Mouse (Mus musculus) MEL (cell line): ENCODE measurements around the gene Zswim5. TPM values are rescaled to one million over a fixed set of nuclear protein-coding genes. Genes with fewer than 3 reads are reported as not detected.

Source experiments
- DNase-seq: peaks from one replicate; pipeline ENCODE4 v3.0.0; 2011; ENCODE audit warnings: low read depth, low spot score
- H3K27ac ChIP-seq: 2 replicates; pipeline ENCODE4 v1.5.1; 2012; ENCODE audit warnings: low read depth, mild to moderate bottlenecking, control low read depth, low read length, moderate library complexity; ENCODE audit not compliant: control insufficient read depth
- H3K27me3 ChIP-seq, 2 experiments: fragments of 150-350 bp in 1 of 2; sonication (generic) in 1 of 2; 2 replicates each; pipeline ENCODE4 v1.6.1; 2012; ENCODE audit warnings: low read length in 2 of 2, mild to moderate bottlenecking in 2 of 2, improper control_type of control experiment in 1 of 2, moderate library complexity in 1 of 2; ENCODE audit not compliant: insufficient read depth in 2 of 2, control insufficient read depth in 1 of 2
- H3K36me3 ChIP-seq, 2 experiments: 2 replicates each; pipeline ENCODE4 v1.6.1; 2012 to 2014; ENCODE audit warnings: low read length in 2 of 2, improper control_type of control experiment in 1 of 2, inconsistent platforms in 1 of 2, mild to moderate bottlenecking in 1 of 2; ENCODE audit not compliant: insufficient read depth in 2 of 2, control insufficient read depth in 1 of 2
- H3K4me1 ChIP-seq, 2 experiments: fragments of 150-350 bp in 1 of 2; sonication (generic) in 1 of 2; 2 replicates each; pipeline ENCODE4 v1.6.1; 2012; ENCODE audit warnings: low read length in 2 of 2, improper control_type of control experiment in 1 of 2, mild to moderate bottlenecking in 1 of 2; ENCODE audit not compliant: insufficient read depth in 2 of 2, control insufficient read depth in 1 of 2
- H3K4me3 ChIP-seq, 2 experiments: fragments of 150-350 bp in 1 of 2; sonication (generic) in 1 of 2; 2 replicates each; pipeline ENCODE4 v1.5.1; 2012; ENCODE audit warnings: low read depth in 2 of 2, low read length in 2 of 2, mild to moderate bottlenecking in 2 of 2, moderate library complexity in 2 of 2, control low read depth in 1 of 2, improper control_type of control experiment in 1 of 2; ENCODE audit not compliant: control insufficient read depth in 1 of 2, insufficient read depth in 1 of 2
- H3K79me2 ChIP-seq: 2 replicates; pipeline ENCODE4 v1.6.1; 2012; ENCODE audit warnings: mild to moderate bottlenecking, low read length, moderate library complexity; ENCODE audit not compliant: control insufficient read depth, poor library complexity, insufficient read depth
- H3K9ac ChIP-seq: 2 replicates; pipeline ENCODE4 v1.6.1; 2012; ENCODE audit warnings: low read depth, mild to moderate bottlenecking, control low read depth, low read length, moderate library complexity; ENCODE audit not compliant: control insufficient read depth, poor library complexity, severe bottlenecking
- H3K9me3 ChIP-seq: fragments of 150-350 bp; sonication (generic); replicated peaks from 2 replicates; pipeline ENCODE4 v1.6.1; 2012; ENCODE audit warnings: mild to moderate bottlenecking, low read length, improper control_type of control experiment, moderate library complexity; ENCODE audit not compliant: insufficient read depth
- BHLHE40 ChIP-seq: IDR thresholded peaks from 2 replicates; pipeline ENCODE4 v1.6.1; 2012; ENCODE audit warnings: low read depth, mild to moderate bottlenecking, inconsistent platforms, low read length, improper control_type of control experiment, borderline replicate concordance
- CHD2 ChIP-seq: IDR thresholded peaks from 2 replicates; pipeline ENCODE4 v1.6.1; 2011; ENCODE audit warnings: low read length, improper control_type of control experiment
- CTCF ChIP-seq, 3 experiments: IDR thresholded peaks in 2 of 3; conservative IDR thresholded peaks in 1 of 3; 2 replicates each; pipeline ENCODE4 v1.5.1; 2011 to 2012; ENCODE audit warnings: low read length in 3 of 3, low read depth in 2 of 3, mild to moderate bottlenecking in 2 of 3, improper control_type of control experiment in 1 of 3, inconsistent platforms in 1 of 3, mixed read lengths in 1 of 3, moderate library complexity in 1 of 3; ENCODE audit not compliant: control insufficient read depth in 1 of 3, insufficient read depth in 1 of 3, poor library complexity in 1 of 3, severe bottlenecking in 1 of 3
- E2F4 ChIP-seq: IDR thresholded peaks from 2 replicates; pipeline ENCODE4 v1.6.1; 2011; ENCODE audit warnings: low read depth, low read length, improper control_type of control experiment, borderline replicate concordance
- ELF1 ChIP-seq: IDR thresholded peaks from 2 replicates; pipeline ENCODE4 v1.6.1; 2014; ENCODE audit warnings: low read depth, mild to moderate bottlenecking, inconsistent platforms, low read length, improper control_type of control experiment, moderate library complexity
- EP300 ChIP-seq, 2 experiments: IDR thresholded peaks; 2 replicates each; pipeline ENCODE4 v1.6.1; 2011; ENCODE audit warnings: improper control_type of control experiment in 2 of 2, low read length in 2 of 2, low read depth in 1 of 2, mild to moderate bottlenecking in 1 of 2
- GABPA ChIP-seq: IDR thresholded peaks from 2 replicates; pipeline ENCODE4 v1.6.1; 2012; ENCODE audit warnings: low read depth, mild to moderate bottlenecking, inconsistent platforms, low read length, improper control_type of control experiment, moderate library complexity
- GATA1 ChIP-seq: IDR thresholded peaks from 2 replicates; pipeline ENCODE4 v1.6.1; 2011; ENCODE audit warnings: low read depth, low read length, improper control_type of control experiment
- HCFC1 ChIP-seq: IDR thresholded peaks from 2 replicates; pipeline ENCODE4 v1.6.1; 2012; ENCODE audit warnings: low read depth, mild to moderate bottlenecking, inconsistent platforms, low read length, improper control_type of control experiment, moderate library complexity
- JUND ChIP-seq: IDR thresholded peaks from 2 replicates; pipeline ENCODE4 v1.6.1; 2011; ENCODE audit warnings: low read depth, mild to moderate bottlenecking, improper control_type of control experiment, low read length
- KAT2A ChIP-seq: conservative IDR thresholded peaks from 2 replicates; pipeline ENCODE4 v1.6.1; 2012; ENCODE audit warnings: low read depth, low read length, improper control_type of control experiment, inconsistent platforms
- MAFK ChIP-seq: IDR thresholded peaks from 2 replicates; pipeline ENCODE4 v1.6.1; 2011; ENCODE audit warnings: low read depth, mild to moderate bottlenecking, low read length, improper control_type of control experiment, borderline replicate concordance
- MEF2A ChIP-seq: IDR thresholded peaks from 2 replicates; pipeline ENCODE4 v1.6.1; 2014; ENCODE audit warnings: low read depth, mild to moderate bottlenecking, inconsistent platforms, low read length, improper control_type of control experiment; ENCODE audit not compliant: poor library complexity, insufficient replicate concordance, severe bottlenecking; ENCODE audit errors: extremely low read depth
- MYB ChIP-seq: IDR thresholded peaks from 2 replicates; pipeline ENCODE4 v1.6.1; 2011; ENCODE audit warnings: mild to moderate bottlenecking, low read depth, low read length, improper control_type of control experiment
- NELFE ChIP-seq: IDR thresholded peaks from 2 replicates; pipeline ENCODE4 v1.6.1; 2011; ENCODE audit warnings: low read depth, low read length, improper control_type of control experiment
- NRF1 ChIP-seq: IDR thresholded peaks from 2 replicates; pipeline ENCODE4 v1.6.1; 2014; ENCODE audit warnings: low read depth, mild to moderate bottlenecking, inconsistent platforms, low read length, improper control_type of control experiment, moderate library complexity; ENCODE audit not compliant: poor library complexity, insufficient read depth, severe bottlenecking
- POLR2A ChIP-seq, 2 experiments: IDR thresholded peaks; 2 replicates each; pipeline ENCODE4 v1.6.1; 2011 to 2012; ENCODE audit warnings: low read length in 2 of 2, mild to moderate bottlenecking in 2 of 2, control low read depth in 1 of 2, improper control_type of control experiment in 1 of 2, low read depth in 1 of 2, moderate library complexity in 1 of 2; ENCODE audit not compliant: control insufficient read depth in 1 of 2, insufficient read depth in 1 of 2, poor library complexity in 1 of 2
- RCOR1 ChIP-seq: IDR thresholded peaks from 2 replicates; pipeline ENCODE4 v1.6.1; 2012; ENCODE audit warnings: low read depth, mild to moderate bottlenecking, inconsistent platforms, low read length, improper control_type of control experiment
- SIN3A ChIP-seq: IDR thresholded peaks from 2 replicates; pipeline ENCODE4 v1.6.1; 2012; ENCODE audit warnings: low read length, improper control_type of control experiment, inconsistent platforms
- SMC3 ChIP-seq: IDR thresholded peaks from 2 replicates; pipeline ENCODE4 v1.6.1; 2011; ENCODE audit warnings: low read depth, low read length, improper control_type of control experiment
- TCF12 ChIP-seq: IDR thresholded peaks from 2 replicates; pipeline ENCODE4 v1.6.1; 2014; ENCODE audit warnings: low read depth, mild to moderate bottlenecking, inconsistent platforms, low read length, improper control_type of control experiment, moderate library complexity
- UBTF ChIP-seq: IDR thresholded peaks from 2 replicates; pipeline ENCODE4 v1.6.1; 2012; ENCODE audit warnings: low read depth, mild to moderate bottlenecking, inconsistent platforms, low read length, improper control_type of control experiment, moderate library complexity, borderline replicate concordance; ENCODE audit not compliant: insufficient read depth
- USF2 ChIP-seq, 2 experiments: IDR thresholded peaks; 2 replicates each; pipeline ENCODE4 v1.6.1; 2011 to 2012; ENCODE audit warnings: improper control_type of control experiment in 2 of 2, low read length in 2 of 2, borderline replicate concordance in 1 of 2, inconsistent platforms in 1 of 2, low read depth in 1 of 2, mild to moderate bottlenecking in 1 of 2; ENCODE audit not compliant: insufficient read depth in 1 of 2
- ZKSCAN1 ChIP-seq: IDR thresholded peaks from 2 replicates; pipeline ENCODE4 v1.6.1; 2012; ENCODE audit warnings: low read depth, mild to moderate bottlenecking, inconsistent platforms, low read length, improper control_type of control experiment, moderate library complexity
- ZMIZ1 ChIP-seq: IDR thresholded peaks from 2 replicates; pipeline ENCODE4 v1.6.1; 2012; ENCODE audit warnings: low read depth, mild to moderate bottlenecking, inconsistent platforms, low read length, improper control_type of control experiment, moderate library complexity
- polyA plus RNA-seq, 2 experiments: library from polyadenylated mRNA; stranded (reverse) in 1 of 2; unstranded in 1 of 2; fragments of >175 nt in 1 of 2; fragments of >200 nt in 1 of 2; gene quantifications; 2 replicates each; pipeline versions ENCODE4 v1.2.1 to v1.2.4; 2012; ENCODE audit warnings: low replicate concordance in 2 of 2, low read depth in 1 of 2; ENCODE audit not compliant: insufficient read length in 2 of 2, insufficient read depth in 1 of 2, missing spikeins in 1 of 2
- total RNA-seq: library from RNA; depleted of rRNA; stranded (reverse); fragments of 300-350 nt; gene quantifications from 2 replicates; pipeline ENCODE4 v1.2.3, GENCODE M21; 2012

Zswim5 gene
- total and polyA plus RNA-seq, 3 experiments: 0.03 TPM; not detected in 2

- Histone ChIP-seq H3K27me3 (peaks cover 18 to 55% of the 10 kb centered on the region in 2 experiments), H3K9me3 (no peaks in the 10 kb centered on the region), H3K79me2 (no peaks in the 10 kb centered on the region), H3K4me1 (no peaks in the 10 kb centered on the region), H3K27ac (no peak overlapping the region), H3K36me3 (no peaks in the 10 kb centered on the region), H3K9ac (no peak overlapping the region), H3K4me3 (no peak overlapping the region)
- TF ChIP-seq ZMIZ1 (no peak), E2F4 (no peak), UBTF (no peak), GATA1 (no peak), ELF1 (no peak), USF2 (IDR thresholded peaks at IDR 0.05; ENCODE audit: borderline replicate concordance in 1 of 2, insufficient read depth in 1 of 2, low read depth in 1 of 2, low read length in 2 of 2) (no peak), NRF1 (no peak), KAT2A (no peak), JUND (no peak), SMC3 (no peak), MYB (no peak), MAFK (no peak), POLR2A (IDR thresholded peaks at IDR 0.05; ENCODE audit: control insufficient read depth in 1 of 2, insufficient read depth in 1 of 2, low read depth in 1 of 2, low read length in 2 of 2, poor library complexity in 1 of 2) (no peak), EP300 (IDR thresholded peaks at IDR 0.05; ENCODE audit: low read depth in 1 of 2, low read length in 2 of 2) (no peak), BHLHE40 (no peak), TCF12 (no peak), MEF2A (no peak)
- DNase-seq: no peak
These were observed 65.5 kb downstream of the Zswim5 start for GRCm38 (mm10) chr4:116942695-116943094.

- no peaks in the 10 kb centered on the region for H3K9me3 ChIP-seq
- TF ChIP-seq BHLHE40: no peak
- TF ChIP-seq CTCF (IDR thresholded peaks at IDR 0.05 in 2 of 3, conservative IDR thresholded peaks at IDR 0.05 in 1 of 3; ENCODE audit: control insufficient read depth in 1 of 3, insufficient read depth in 1 of 3, low read depth in 2 of 3, low read length in 3 of 3, poor library complexity in 1 of 3, severe bottlenecking in 1 of 3): no peak
- TF ChIP-seq NELFE: no peak
- no peak for TF ChIP-seq RCOR1
- no peak for TF ChIP-seq SIN3A
- no peak for TF ChIP-seq HCFC1
- no peak for TF ChIP-seq ZKSCAN1
- no peak for TF ChIP-seq MAFK
- TF ChIP-seq CHD2: no peak
- TF ChIP-seq SMC3: no peak
- no peak for TF ChIP-seq GABPA
- TF ChIP-seq, all 39 proteins: peak for 0
- no peak for DNase-seq
- Histone ChIP-seq H3K9ac (no peak overlapping the region), H3K27me3 (peaks cover 19 to 51% of the 10 kb centered on the region in 2 experiments), H3K79me2 (no peaks in the 10 kb centered on the region), H3K4me3 (no peak overlapping the region), H3K36me3 (no peaks in the 10 kb centered on the region), H3K4me1 (no peaks in the 10 kb centered on the region), H3K27ac (no peak overlapping the region)
These were observed 66.9 kb downstream of the Zswim5 start for GRCm38 (mm10) chr4:116944055-116944454.
